Comparison of ENCODE assay signal across 8 mouse cellular contexts in the genomic region with DNA sequence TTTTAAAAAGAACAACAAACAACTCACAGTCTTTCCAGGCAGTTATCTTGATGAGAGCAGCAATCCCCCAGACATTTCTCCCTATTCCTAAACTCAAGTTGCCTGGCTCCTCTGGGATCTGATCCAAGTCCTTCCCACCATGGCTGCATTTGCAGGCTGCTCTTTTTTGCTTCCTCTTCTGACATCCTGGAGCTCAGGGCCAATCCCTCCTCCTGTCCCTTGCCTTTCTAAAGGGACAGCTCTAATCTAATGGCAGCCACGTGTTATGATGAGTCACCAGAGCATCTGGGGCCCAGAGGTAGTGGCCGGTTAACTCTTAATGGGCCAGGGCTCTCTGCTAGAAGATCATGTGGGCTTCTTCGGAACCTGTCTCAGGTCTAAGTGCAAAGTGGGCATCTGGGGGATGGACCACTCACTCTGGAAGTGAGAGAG. TPM values are rescaled to one million over a fixed set of nuclear protein-coding genes. Genes with fewer than 3 reads are reported as not detected.
A peak's percentile ranks its signal among the peaks of the same experiment; 100 is the strongest.
DNase-seq lines count a peak whose midpoint lies in the region; ATAC-seq and TF ChIP-seq lines count a peak whose summit lies in the region.

No protein-coding gene starts in this region.

- H3K9ac ChIP-seq in forebrain, postnatal 0 days = peak overlapping the region; percentile 71; the same call in 1 of the 2 replicates
- H3K9ac ChIP-seq in lung, postnatal 0 days (replicated peaks; ENCODE audit: low read depth) = no peak overlapping the region

- 0 out of 2 replicates have a peak, but pooled peaks cover 3% of the 10 kb centered on the region for H3K4me1 ChIP-seq in forebrain, postnatal 0 days (ENCODE audit: insufficient read depth)
- peaks cover 4% of the 10 kb centered on the region; the same call in 1 of the 2 replicates for H3K4me1 ChIP-seq in lung, postnatal 0 days (ENCODE audit: insufficient read depth, low read depth, low read length)

- intact Hi-C loops in heart, postnatal 36 days (cut with DNase I) = no loop called here

- no peak for TF ChIP-seq EP300 in lung, postnatal 0 days (IDR thresholded peaks at IDR 0.05)

- WGBS in forebrain, postnatal 0 days = 5% methylated on average over 3 of the region's 3 CpGs
- WGBS in lung, postnatal 0 days = 1% methylated on average over 3 of the region's 3 CpGs

- peak; percentile 91 to 94 for DNase-seq in adrenal gland, adult (ENCODE audit: inconsistent age in 2 of 2, low spot score in 1 of 2)
- DNase-seq in cerebellum, adult 9-10 months = peak; percentile 78
- peak; percentile 66 for DNase-seq in forebrain, postnatal 0 days
- peak; percentile 68 to 71 for DNase-seq in heart, postnatal 36 days
- DNase-seq in layer of hippocampus, adult 9-11 months = peak; percentile 48
- peak; percentile 94 for DNase-seq in lung, postnatal 0 days (ENCODE audit: low spot score)
- DNase-seq in retina, embryonic 14.5 days (ENCODE audit: low spot score) = peak; percentile 64
- DNase-seq in T-cell, adult 2 months (ENCODE audit: low spot score) = no peak

- no peaks in the 10 kb centered on the region for H3K36me3 ChIP-seq in forebrain, postnatal 0 days (ENCODE audit: insufficient read depth)
- H3K36me3 ChIP-seq in lung, postnatal 0 days (ENCODE audit: insufficient read depth, low read length) = no peaks in the 10 kb centered on the region

- no peak for TF ChIP-seq CTCF in forebrain, postnatal 0 days (IDR thresholded peaks at IDR 0.05; ENCODE audit: low read depth)
- TF ChIP-seq CTCF in lung, postnatal 0 days (IDR thresholded peaks at IDR 0.05) = no peak

- peak; percentile 56 for ATAC-seq in forebrain, postnatal 0 days
- ATAC-seq in lung, postnatal 0 days = peak; percentile 84

- peak overlapping the region; percentile 99 for H3K4me2 ChIP-seq in forebrain, postnatal 0 days (ENCODE audit: low read depth)
- H3K4me2 ChIP-seq in lung, postnatal 0 days (replicated peaks; ENCODE audit: low read depth, low read length) = peak overlapping the region; percentile 96

- no peak overlapping the region for H3K27ac ChIP-seq in forebrain, postnatal 0 days (ENCODE audit: low read depth, low read length)
- no peak overlapping the region for H3K27ac ChIP-seq in lung, postnatal 0 days (ENCODE audit: low read length)

- H3K27me3 ChIP-seq in forebrain, postnatal 0 days (ENCODE audit: insufficient read depth, low read length) = no peaks in the 10 kb centered on the region
- H3K27me3 ChIP-seq in lung, postnatal 0 days (replicated peaks; ENCODE audit: insufficient read depth, low read length) = no peaks in the 10 kb centered on the region

- no peaks in the 10 kb centered on the region for H3K9me3 ChIP-seq in forebrain, postnatal 0 days (ENCODE audit: low read length)
- no peaks in the 10 kb centered on the region for H3K9me3 ChIP-seq in lung, postnatal 0 days (ENCODE audit: low read length)

- H3K4me3 ChIP-seq in forebrain, postnatal 0 days (ENCODE audit: low read depth, low read length) = peak overlapping the region; percentile 65
- H3K4me3 ChIP-seq in lung, postnatal 0 days (ENCODE audit: low read depth, low read length) = peak overlapping the region; percentile 55

RNA-seq across cellular contexts. Expression of gene Ttc39a, which starts 0.4 kb away (rescaled TPM):
- total RNA-seq in forebrain, postnatal 0 days (2014; rRNA removed) = 1.5 and 4.5 TPM in 2 replicates
- polyA plus RNA-seq in forebrain, postnatal 0 days (2015; fragmentation: Nextera tagmentation; extraction: Ambion mirVana) = 1.1 and 1.9 TPM in 2 replicates
- total RNA-seq in heart, postnatal 36 days (2021) = 1 to 10 TPM in 1 of 2 experiments, under 1 TPM in 1; 0.89 to 1.4 TPM
- polyA plus RNA-seq in lung, postnatal 0 days (2015; fragmentation: Nextera tagmentation; extraction: Ambion mirVana) = 9.3 and 10.2 TPM in 2 replicates
